Comparison of ENCODE assay signal across 9 mouse cellular contexts in genomic region chr17:85395502-85395901, GRCm38 (mm10).
DNase-seq lines count a peak whose midpoint lies in the region; ATAC-seq lines count a peak whose summit lies in the region.
"Had no signal": no experiment of that assay in that cellular context is flagged by ENCODE, and none has a peak within 500 bp of the region (broad histone marks: within the 10 kb centered on the region; RNA-seq: fewer than 3 reads in every experiment).

No protein-coding gene starts in this region.

- H3K9me3 ChIP-seq in forebrain, embryonic 14.5 days (replicated peaks; ENCODE audit: control insufficient read depth, low read length) = no peaks in the 10 kb centered on the region
- H3K9me3 ChIP-seq: embryonic facial prominence, embryonic 15.5 days had no signal

- no peak overlapping the region for H3K4me3 ChIP-seq in forebrain, embryonic 14.5 days (ENCODE audit: low read depth, low read length)
- H3K4me3 ChIP-seq: embryonic facial prominence, embryonic 15.5 days had no signal

- DNase-seq in embryo, embryonic 10 days (ENCODE audit: low spot score) = peak; percentile 32
- no peak for DNase-seq in embryo, embryonic 9.5 days (ENCODE audit: extremely low spot score)
- peak; percentile 34 for DNase-seq in 416B (ENCODE audit: low read depth)
- DNase-seq in forebrain, embryonic 14.5 days (ENCODE audit: low spot score) = peak; percentile 72
- DNase-seq in lung, postnatal 10 days = peak; percentile 11
- DNase-seq in frontal cortex, postnatal 36 days (ENCODE audit: low spot score in 2 of 2) = no peak
- DNase-seq in layer of hippocampus, postnatal 10 days (ENCODE audit: low spot score in 2 of 2) = no peak
- DNase-seq in layer of hippocampus, adult 9-10 months (ENCODE audit: low spot score) = no peak

- no peak overlapping the region for H3K27ac ChIP-seq in forebrain, embryonic 14.5 days (ENCODE audit: low read depth, low read length)
- H3K27ac ChIP-seq: embryonic facial prominence, embryonic 15.5 days had no signal

- H3K4me2 ChIP-seq in forebrain, embryonic 14.5 days (ENCODE audit: low read length) = peak overlapping the region; percentile 42; the same call in 1 of the 2 replicates
- H3K4me2 ChIP-seq: embryonic facial prominence, embryonic 15.5 days had no signal

- WGBS in forebrain, embryonic 14.5 days = 32% methylated on average over 5 of the region's 5 CpGs

- H3K4me1 ChIP-seq in forebrain, embryonic 14.5 days (ENCODE audit: control insufficient read depth, insufficient read depth, low read length) = peaks cover 30% of the 10 kb centered on the region
- H3K4me1 ChIP-seq: embryonic facial prominence, embryonic 15.5 days had no signal

- ATAC-seq in forebrain, embryonic 14.5 days = peak; percentile 64

- no peaks in the 10 kb centered on the region; the same call in 1 of the 2 replicates for H3K27me3 ChIP-seq in forebrain, embryonic 14.5 days (replicated peaks; ENCODE audit: control insufficient read depth, insufficient read depth, low read length)
- H3K27me3 ChIP-seq: embryonic facial prominence, embryonic 15.5 days had no signal

- H3K9ac ChIP-seq in forebrain, embryonic 14.5 days (ENCODE audit: low read length) = no peak overlapping the region
- H3K9ac ChIP-seq: embryonic facial prominence, embryonic 15.5 days had no signal

- no peaks in the 10 kb centered on the region for H3K36me3 ChIP-seq in forebrain, embryonic 14.5 days (ENCODE audit: control insufficient read depth, insufficient read depth, low read length)
- H3K36me3 ChIP-seq: embryonic facial prominence, embryonic 15.5 days had no signal

Comparison
In these comparisons a context has a peak if more than half of its experiments do, and no peak if none do; other contexts are left out.
1. DNase-seq: peak in embryo, embryonic 10 days (single experiment), 416B (single experiment), forebrain, embryonic 14.5 days (single experiment) and lung, postnatal 10 days (single experiment); none in embryo, embryonic 9.5 days (single experiment), frontal cortex, postnatal 36 days (0 of 2), layer of hippocampus, postnatal 10 days (0 of 2) and layer of hippocampus, adult 9-10 months (single experiment).